ENCODE assay signal across 13 mouse cellular contexts in the genomic region with DNA sequence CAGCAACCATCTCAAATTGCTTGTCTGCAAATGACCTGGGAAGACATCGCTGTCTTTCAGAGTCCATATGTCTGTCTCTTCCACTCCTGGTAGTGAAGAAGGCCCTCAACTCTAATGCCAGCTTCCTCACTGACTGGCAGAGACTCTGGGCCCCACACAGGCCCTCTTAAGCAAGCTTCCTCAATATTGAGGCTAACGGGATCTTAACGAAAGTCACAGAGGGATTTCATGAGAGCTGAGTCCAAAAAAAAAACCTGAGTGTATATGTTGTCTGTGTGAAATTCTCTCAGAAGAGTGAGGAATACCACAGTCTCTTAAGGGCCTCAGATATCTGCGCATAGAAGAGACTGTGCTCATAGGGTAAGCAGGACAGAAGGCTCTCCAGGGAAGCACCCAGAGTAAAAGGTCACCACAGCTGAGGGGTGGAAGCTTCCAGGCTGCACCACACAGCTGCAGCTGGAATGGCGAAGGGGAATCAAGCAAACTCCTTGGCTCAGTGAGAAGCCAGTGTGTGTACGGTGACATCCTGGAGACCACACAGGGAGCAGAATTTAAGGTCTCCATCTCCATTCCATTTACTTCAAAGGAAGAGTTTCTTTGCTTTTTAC. TPM values are rescaled to one million over a fixed set of nuclear protein-coding genes. Genes with fewer than 3 reads are reported as not detected.
DNase-seq lines count a peak whose midpoint lies in the region; ATAC-seq and TF ChIP-seq lines count a peak whose summit lies in the region.
"Had no signal": no experiment of that assay in that cellular context is flagged by ENCODE, and none has a peak within 500 bp of the region (broad histone marks: within the 10 kb centered on the region; RNA-seq: fewer than 3 reads in every experiment).

No protein-coding gene starts in this region.

- no peak overlapping the region for H3K4me3 ChIP-seq in forebrain, embryonic 10.5 days
- H3K4me3 ChIP-seq in forebrain, postnatal 0 days (ENCODE audit: low read depth, low read length) = no peak overlapping the region
- H3K4me3 ChIP-seq in heart, embryonic 16.5 days (ENCODE audit: low read length) = no peak overlapping the region
- H3K4me3 ChIP-seq: forebrain, embryonic 13.5 days; limb, embryonic 15.5 days had no signal

- TF ChIP-seq CTCF in forebrain, postnatal 0 days (IDR thresholded peaks at IDR 0.05; ENCODE audit: low read depth) = no peak

- H3K9me3 ChIP-seq in forebrain, embryonic 10.5 days = no peaks in the 10 kb centered on the region
- H3K9me3 ChIP-seq in forebrain, postnatal 0 days (ENCODE audit: low read length) = no peaks in the 10 kb centered on the region
- H3K9me3 ChIP-seq in heart, embryonic 16.5 days (replicated peaks; ENCODE audit: control insufficient read depth, low read length) = no peaks in the 10 kb centered on the region; the same call in 1 of the 2 replicates
- H3K9me3 ChIP-seq: forebrain, embryonic 13.5 days; limb, embryonic 15.5 days had no signal

- peaks cover 55% of the 10 kb centered on the region for H3K36me3 ChIP-seq in forebrain, embryonic 10.5 days (replicated peaks)
- peaks cover 51% of the 10 kb centered on the region for H3K36me3 ChIP-seq in forebrain, postnatal 0 days (ENCODE audit: insufficient read depth)
- H3K36me3 ChIP-seq in heart, embryonic 16.5 days (ENCODE audit: control insufficient read depth, insufficient read depth) = peaks cover 48% of the 10 kb centered on the region

- H3K27me3 ChIP-seq in forebrain, embryonic 10.5 days (ENCODE audit: poor library complexity, severe bottlenecking) = no peaks in the 10 kb centered on the region
- H3K27me3 ChIP-seq in forebrain, postnatal 0 days (ENCODE audit: insufficient read depth, low read length) = no peaks in the 10 kb centered on the region
- H3K27me3 ChIP-seq in heart, embryonic 16.5 days (ENCODE audit: control insufficient read depth, insufficient read depth, low read length) = no peaks in the 10 kb centered on the region
- H3K27me3 ChIP-seq: forebrain, embryonic 13.5 days; limb, embryonic 15.5 days had no signal

- H3K27ac ChIP-seq in forebrain, embryonic 10.5 days = 0 out of 2 replicates have a peak overlapping the region, but pooled peaks have one; percentile 20
- H3K27ac ChIP-seq in forebrain, postnatal 0 days (ENCODE audit: low read depth, low read length) = no peak overlapping the region
- peak overlapping the region; percentile 66 for H3K27ac ChIP-seq in heart, embryonic 16.5 days (ENCODE audit: low read length)
- H3K27ac ChIP-seq: forebrain, embryonic 13.5 days had no signal

- no peak for DNase-seq in forebrain, embryonic 10.5 days (ENCODE audit: extremely low spot score, low spot score)
- no peak for DNase-seq in forebrain, postnatal 0 days
- DNase-seq in kidney, postnatal 10 days = peak; percentile 26
- DNase-seq in kidney, postnatal 14 days = no peak
- DNase-seq in skeletal muscle tissue, adult 2 months (ENCODE audit: low read depth, low spot score) = peak; percentile 73
- DNase-seq in left cerebral cortex, adult 8-10 months (ENCODE audit: low spot score in 2 of 2) = no peak
- DNase-seq in spleen, adult 12 weeks (ENCODE audit: low spot score) = no peak
- DNase-seq: cerebellum, adult 18-20 months; thymus, postnatal 14 days had no signal

- ATAC-seq in forebrain, postnatal 0 days = no peak
- no peak for ATAC-seq in heart, embryonic 16.5 days (replicated peaks; ENCODE audit: extremely low read depth, insufficient read depth, low FRiP score)
- ATAC-seq: forebrain, embryonic 13.5 days had no signal

- no peak overlapping the region for H3K4me2 ChIP-seq in forebrain, postnatal 0 days (ENCODE audit: low read depth)
- no peak overlapping the region for H3K4me2 ChIP-seq in heart, embryonic 16.5 days (ENCODE audit: low read depth, low read length)
- H3K4me2 ChIP-seq: forebrain, embryonic 13.5 days; limb, embryonic 15.5 days had no signal

- H3K9ac ChIP-seq in forebrain, postnatal 0 days = no peak overlapping the region
- H3K9ac ChIP-seq in heart, embryonic 16.5 days (ENCODE audit: low read length) = peak overlapping the region; percentile 42
- H3K9ac ChIP-seq: forebrain, embryonic 13.5 days; limb, embryonic 15.5 days had no signal

- WGBS in forebrain, embryonic 10.5 days = 84% methylated on average over 6 of the region's 6 CpGs
- 86% methylated on average over 6 of the region's 6 CpGs for WGBS in forebrain, postnatal 0 days
- 59% methylated on average over 6 of the region's 6 CpGs for WGBS in heart, embryonic 16.5 days

- H3K4me1 ChIP-seq in forebrain, embryonic 10.5 days = peaks cover 12% of the 10 kb centered on the region
- no peaks in the 10 kb centered on the region for H3K4me1 ChIP-seq in forebrain, postnatal 0 days (ENCODE audit: insufficient read depth)
- peaks cover 16% of the 10 kb centered on the region for H3K4me1 ChIP-seq in heart, embryonic 16.5 days (ENCODE audit: control insufficient read depth, insufficient read depth, low read length)
- H3K4me1 ChIP-seq: forebrain, embryonic 13.5 days; limb, embryonic 15.5 days had no signal

RNA-seq across cellular contexts. Expression of a gene that starts 18.8 kb away (rescaled TPM):
- 59.5 and 61.2 TPM in 2 replicates for polyA plus RNA-seq in forebrain, embryonic 10.5 days (2016; fragmentation: Nextera tagmentation; extraction: Ambion mirVana)
- total RNA-seq in forebrain, postnatal 0 days (2014; rRNA removed) = 7.1 and 16.0 TPM in 2 replicates
- 35.0 and 44.0 TPM in 2 replicates for polyA plus RNA-seq in forebrain, postnatal 0 days (2015; fragmentation: Nextera tagmentation; extraction: Ambion mirVana)
- polyA plus RNA-seq in heart, embryonic 16.5 days (2015; fragmentation: Nextera tagmentation; extraction: Ambion mirVana) = 771 and 1,022 TPM in 2 replicates
- total RNA-seq in left cerebral cortex, adult 8-10 months (2022) = 10 to 100 TPM in 2 of 4 experiments, 1 to 10 TPM in 2; 7.5 to 12.5 (median 10.4) TPM
- total RNA-seq: megakaryocyte-erythroid progenitor cell, adult 5-6 weeks had no signal

RNA-seq across cellular contexts. Expression of a gene that starts 41.6 kb away (rescaled TPM):
- polyA plus RNA-seq in forebrain, embryonic 10.5 days (2016; fragmentation: Nextera tagmentation; extraction: Ambion mirVana) = 8.8 and 10.0 TPM in 2 replicates
- total RNA-seq in forebrain, postnatal 0 days (2014; rRNA removed) = 9.8 and 14.9 TPM in 2 replicates
- polyA plus RNA-seq in forebrain, postnatal 0 days (2015; fragmentation: Nextera tagmentation; extraction: Ambion mirVana) = 13.0 and 16.6 TPM in 2 replicates
- polyA plus RNA-seq in heart, embryonic 16.5 days (2015; fragmentation: Nextera tagmentation; extraction: Ambion mirVana) = 20.0 and 24.7 TPM in 2 replicates
- total RNA-seq in left cerebral cortex, adult 8-10 months (2022) = 10 to 100 TPM; 33.0 to 36.3 (median 34.9) TPM

RNA-seq across cellular contexts. Expression of a gene that starts 54.9 kb away (rescaled TPM):
- 675 and 687 TPM in 2 replicates for polyA plus RNA-seq in forebrain, embryonic 10.5 days (2016; fragmentation: Nextera tagmentation; extraction: Ambion mirVana)
- total RNA-seq in forebrain, postnatal 0 days (2014; rRNA removed) = 622 and 776 TPM in 2 replicates
- 1,041 and 1,347 TPM in 2 replicates for polyA plus RNA-seq in forebrain, postnatal 0 days (2015; fragmentation: Nextera tagmentation; extraction: Ambion mirVana)
- polyA plus RNA-seq in heart, embryonic 16.5 days (2015; fragmentation: Nextera tagmentation; extraction: Ambion mirVana) = 581 and 590 TPM in 2 replicates
- total RNA-seq in left cerebral cortex, adult 8-10 months (2022) = 100 to 1,000 TPM; 204 to 277 (median 234) TPM

Comparison
In these comparisons a context has a peak if more than half of its experiments do, and no peak if none do; other contexts are left out.
1. DNase-seq: peak in kidney, postnatal 10 days (single experiment) and skeletal muscle tissue, adult 2 months (single experiment); none in forebrain, embryonic 10.5 days (single experiment), forebrain, postnatal 0 days (single experiment), kidney, postnatal 14 days (single experiment), left cerebral cortex, adult 8-10 months (0 of 2) and spleen, adult 12 weeks (single experiment).
2. RNA of a gene that starts 18.8 kb away (polyA plus RNA-seq): 771 to 1,022 TPM in heart, embryonic 16.5 days; 59.5 to 61.2 TPM in forebrain, embryonic 10.5 days and 35.0 to 44.0 TPM in forebrain, postnatal 0 days; every median in the first group is over 10 times any median in the second.